Mouse (Mus musculus): Measurements from ENCODE around the gene Mea1.

DNA sequence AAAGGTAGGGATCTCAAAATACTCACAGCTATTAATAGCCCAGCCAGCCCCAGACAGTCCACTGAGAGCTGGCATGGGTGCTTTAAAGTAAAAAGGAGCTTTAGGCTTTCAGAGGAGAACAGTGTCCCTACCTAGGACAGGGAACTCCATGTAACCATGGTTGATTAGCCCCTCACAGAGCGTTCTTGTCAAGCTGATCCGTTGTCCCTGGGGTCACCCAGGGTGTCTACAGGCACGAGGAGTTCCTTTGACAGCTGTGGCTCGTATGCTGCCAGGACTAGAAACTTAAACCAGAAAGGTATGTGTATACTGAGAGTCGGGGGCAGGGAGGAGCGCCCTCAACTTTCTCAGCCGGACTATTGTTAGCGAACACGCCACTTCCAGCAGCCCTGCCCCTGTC, 318 bp downstream of the Mea1 start:
- TF ChIP-seq GATA1 (IDR thresholded peaks at IDR 0.05; ENCODE audit: borderline replicate concordance, low read length), result no peak
- TF ChIP-seq FLI1 (IDR thresholded peaks at IDR 0.05; ENCODE audit: low read length), result no peak

All from megakaryocyte, embryonic 14.5 days (primary cell).